Mouse (Mus musculus) kidney, adult 2 months (tissue): Measurements from ENCODE around the gene Tbx6.

ENCODE experiments used
- CTCF ChIP-seq: fragments of 200-500 bp; conservative IDR thresholded peaks from 2 replicates; pipeline ENCODE4 v1.5.1; 2011; ENCODE audit warnings: low read depth, mild to moderate bottlenecking, control low read depth, low read length, moderate library complexity, mixed read lengths; ENCODE audit not compliant: insufficient read depth, insufficient read length
- POLR2A ChIP-seq: fragments of 200-500 bp; IDR thresholded peaks from one replicate; pipeline ENCODE4 v1.6.1; 2011; ENCODE audit warnings: low read depth, low read length, control low read depth

GRCm38 (mm10) chr7:126822741-126823140 lies 41.5 kb downstream of the Tbx6 start:
- TF ChIP-seq CTCF, result no peak
- TF ChIP-seq POLR2A, result no peak
